Mouse (Mus musculus): ENCODE measurements around the gene Hivep1. TPM values are rescaled to one million over a fixed set of nuclear protein-coding genes. Genes with fewer than 3 reads are reported as not detected.

Hivep1 gene
- polyA plus RNA-seq (2017; shearing (Covaris generic)): 27.8 TPM

GRCm38 (mm10) chr13:42051961-42052695, at the start of gene Hivep1:
Hivep1 (plus strand) TSS chr13:42052021.

Other genes with a start within 250 kb of the Hivep1 start
- gene Adtrp, start 204.3 kb upstream of the Hivep1 start, polyA plus RNA-seq (2017; shearing (Covaris generic)): not detected
- not detected for gene Edn1, start 249.5 kb downstream of the Hivep1 start, polyA plus RNA-seq (2017; shearing (Covaris generic))